Mouse (Mus musculus): ENCODE results near the gene Syn3.

Gene Syn3

GRCm38 (mm10) chr10:86339649-86340379 lies 158.9 kb downstream of the Syn3 start:
- DNase-seq (ENCODE audit: low spot score in 2 of 2), result peak; percentile 56 to 78

- DNase-seq (ENCODE audit: low spot score in 2 of 2), result no peak
Observed at GRCm38 (mm10) chr10:86339121-86339520, 159.6 kb downstream of the Syn3 start.

GRCm38 (mm10) chr10:86338121-86338715 lies 160.5 kb downstream of the Syn3 start:
- no peak for DNase-seq (ENCODE audit: low spot score in 2 of 2)

- DNase-seq (ENCODE audit: low spot score in 2 of 2), result no peak
Observed at GRCm38 (mm10) chr10:86337239-86337638, 161.5 kb downstream of the Syn3 start.

GRCm38 (mm10) chr10:86336506-86336905 lies 162.2 kb downstream of the Syn3 start:
- DNase-seq (ENCODE audit: low spot score in 2 of 2), result no peak

GRCm38 (mm10) chr10:86334581-86334980 lies 164.1 kb downstream of the Syn3 start:
- no peak for DNase-seq (ENCODE audit: low spot score in 2 of 2)

GRCm38 (mm10) chr10:86332942-86333341 lies 165.8 kb downstream of the Syn3 start:
- DNase-seq (ENCODE audit: low spot score in 2 of 2), result no peak

- no peak for DNase-seq (ENCODE audit: low spot score in 2 of 2)
Observed at GRCm38 (mm10) chr10:86331681-86332281, 166.9 kb downstream of the Syn3 start.

GRCm38 (mm10) chr10:86330993-86331680 lies 167.6 kb downstream of the Syn3 start:
- DNase-seq (ENCODE audit: low spot score in 2 of 2), result no peak

GRCm38 (mm10) chr10:86329241-86329882 lies 169.3 kb downstream of the Syn3 start:
- no peak for DNase-seq (ENCODE audit: low spot score in 2 of 2)

GRCm38 (mm10) chr10:86328691-86329090 lies 170.0 kb downstream of the Syn3 start:
- no peak for DNase-seq (ENCODE audit: low spot score in 2 of 2)

GRCm38 (mm10) chr10:86328143-86328542 lies 170.6 kb downstream of the Syn3 start:
- no peak for DNase-seq (ENCODE audit: low spot score in 2 of 2)

GRCm38 (mm10) chr10:86325272-86325671 lies 173.4 kb downstream of the Syn3 start:
- no peak for DNase-seq (ENCODE audit: low spot score in 2 of 2)

GRCm38 (mm10) chr10:86323275-86323994 lies 175.3 kb downstream of the Syn3 start:
- DNase-seq (ENCODE audit: low spot score in 2 of 2), result no peak

GRCm38 (mm10) chr10:86322006-86322405 lies 176.7 kb downstream of the Syn3 start:
- DNase-seq (ENCODE audit: low spot score in 2 of 2), result no peak

- DNase-seq (ENCODE audit: low spot score in 2 of 2), result no peak
Observed at GRCm38 (mm10) chr10:86321194-86321593, 177.5 kb downstream of the Syn3 start.

- no peak for DNase-seq (ENCODE audit: low spot score in 2 of 2)
Observed at GRCm38 (mm10) chr10:86320204-86320603, 178.5 kb downstream of the Syn3 start.

GRCm38 (mm10) chr10:86319526-86319925 lies 179.2 kb downstream of the Syn3 start:
- DNase-seq (ENCODE audit: low spot score in 2 of 2), result no peak

- DNase-seq (ENCODE audit: low spot score in 2 of 2), result no peak
Observed at GRCm38 (mm10) chr10:86318552-86319140, 180.1 kb downstream of the Syn3 start.

GRCm38 (mm10) chr10:86317633-86318032 lies 181.1 kb downstream of the Syn3 start:
- no peak for DNase-seq (ENCODE audit: low spot score in 2 of 2)

GRCm38 (mm10) chr10:86315513-86315912 lies 183.2 kb downstream of the Syn3 start:
- DNase-seq (ENCODE audit: low spot score in 2 of 2), result no peak

Measured in right cerebral cortex, adult 2 months (tissue).